8 mouse cellular contexts compared by ENCODE assay signal in the genomic region with DNA sequence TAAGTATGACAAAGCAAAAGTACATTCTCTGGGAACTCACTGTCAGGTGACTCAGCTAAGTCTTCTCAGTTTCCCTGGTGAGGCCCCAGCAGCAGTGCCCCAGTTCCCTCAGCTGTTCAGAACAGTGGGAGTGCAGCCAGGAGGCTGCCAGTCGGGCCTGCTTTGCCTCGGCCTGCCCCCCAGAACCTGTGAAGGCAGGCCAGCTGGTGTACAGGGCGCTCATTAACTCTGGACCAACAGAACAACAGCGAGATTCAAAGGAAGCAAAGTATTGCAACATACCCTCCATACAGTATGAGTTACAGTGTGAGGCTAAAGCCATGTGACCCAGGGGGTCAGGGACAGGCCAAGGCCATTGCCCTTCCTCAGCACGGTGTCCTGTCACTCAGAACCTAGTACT. TPM values are rescaled to one million over a fixed set of nuclear protein-coding genes. Genes with fewer than 3 reads are reported as not detected.
DNase-seq lines count a peak whose midpoint lies in the region; TF ChIP-seq lines count a peak whose summit lies in the region.

No protein-coding gene starts in this region.

- no peaks in the 10 kb centered on the region for H3K4me1 ChIP-seq in MEL (ENCODE audit: control insufficient read depth in 1 of 2, insufficient read depth in 2 of 2, low read length in 2 of 2)
- H3K4me1 ChIP-seq in embryonic fibroblast, embryonic 13.5 days (ENCODE audit: control insufficient read depth, insufficient read depth, low read length): peaks cover 4% of the 10 kb centered on the region; the same call in 1 of the 2 replicates
- no peaks in the 10 kb centered on the region for H3K4me1 ChIP-seq in midbrain, embryonic 10.5 days

- no peak overlapping the region for H3K27ac ChIP-seq in MEL (ENCODE audit: control insufficient read depth, low read depth, low read length)
- H3K27ac ChIP-seq in embryonic fibroblast, embryonic 13.5 days (ENCODE audit: insufficient read depth, low read length): peak overlapping the region; percentile 55; the same call in 1 of the 2 replicates
- no peak overlapping the region for H3K27ac ChIP-seq in midbrain, embryonic 10.5 days (replicated peaks)

- intact Hi-C loops in heart, postnatal 36 days (cut with DNase I): no loop called here
- intact Hi-C loops in left cerebral cortex, postnatal 4 days (cut with DNase I): no loop called here

- WGBS in midbrain, embryonic 10.5 days: 91% methylated on average over 5 of the region's 5 CpGs

- peaks cover 0 to 2% of the 10 kb centered on the region in 2 experiments; a peak in 1 of 4 replicates for H3K36me3 ChIP-seq in MEL (ENCODE audit: control insufficient read depth in 1 of 2, insufficient read depth in 2 of 2, low read length in 2 of 2)
- peaks cover 71% of the 10 kb centered on the region for H3K36me3 ChIP-seq in midbrain, embryonic 10.5 days

- DNase-seq in cerebellum, adult 18-20 months: peak; percentile 16 to 24
- no peak for DNase-seq in cerebellum, adult 8-10 months
- no peak for DNase-seq in MEL (ENCODE audit: low read depth, low spot score)
- peak; percentile 36 to 48 for DNase-seq in heart, postnatal 36 days
- peak; percentile 45 for DNase-seq in left cerebral cortex, postnatal 4 days
- DNase-seq in right cerebral cortex, postnatal 10 days (ENCODE audit: low spot score in 2 of 2): peak; percentile 82 to 85
- DNase-seq in midbrain, embryonic 10.5 days (ENCODE audit: low spot score): no peak

- no peaks in the 10 kb centered on the region for H3K79me2 ChIP-seq in MEL (ENCODE audit: control insufficient read depth, insufficient read depth, low read length, poor library complexity)

- no peak for TF ChIP-seq EP300 in MEL (IDR thresholded peaks at IDR 0.05; ENCODE audit: low read depth in 1 of 2, low read length in 2 of 2)

- H3K9me3 ChIP-seq in MEL (replicated peaks; ENCODE audit: insufficient read depth, low read length): no peaks in the 10 kb centered on the region
- no peaks in the 10 kb centered on the region for H3K9me3 ChIP-seq in midbrain, embryonic 10.5 days (replicated peaks)

- H3K27me3 ChIP-seq in MEL (ENCODE audit: control insufficient read depth in 1 of 2, insufficient read depth in 2 of 2, low read length in 2 of 2): no peaks in the 10 kb centered on the region
- no peaks in the 10 kb centered on the region for H3K27me3 ChIP-seq in midbrain, embryonic 10.5 days (ENCODE audit: low read depth, poor library complexity, severe bottlenecking)

- no peak for TF ChIP-seq CTCF in MEL (IDR thresholded peaks at IDR 0.05 in 2 of 3, conservative IDR thresholded peaks at IDR 0.05 in 1 of 3; ENCODE audit: control insufficient read depth in 1 of 3, insufficient read depth in 1 of 3, low read depth in 2 of 3, low read length in 3 of 3, poor library complexity in 1 of 3, severe bottlenecking in 1 of 3)
- no peak for TF ChIP-seq CTCF in embryonic fibroblast, embryonic 13.5 days (IDR thresholded peaks at IDR 0.05; ENCODE audit: borderline replicate concordance, insufficient read depth, low read length)

- TF ChIP-seq POLR2A in MEL (IDR thresholded peaks at IDR 0.05; ENCODE audit: control insufficient read depth in 1 of 2, insufficient read depth in 1 of 2, low read depth in 1 of 2, low read length in 2 of 2, poor library complexity in 1 of 2): no peak
- TF ChIP-seq POLR2A in embryonic fibroblast, embryonic 13.5 days (IDR thresholded peaks at IDR 0.05; ENCODE audit: low read depth, low read length): no peak

- no peak for TF ChIP-seq RAD21 in MEL (IDR thresholded peaks at IDR 0.05; ENCODE audit: low read depth, low read length)

- no peak overlapping the region for H3K9ac ChIP-seq in MEL (ENCODE audit: control insufficient read depth, low read depth, low read length, poor library complexity, severe bottlenecking)

- no peak overlapping the region for H3K4me3 ChIP-seq in MEL (ENCODE audit: control insufficient read depth in 1 of 2, insufficient read depth in 1 of 2, low read depth in 2 of 2, low read length in 2 of 2)
- H3K4me3 ChIP-seq in embryonic fibroblast, embryonic 13.5 days (ENCODE audit: insufficient read depth, low read length): no peak overlapping the region
- H3K4me3 ChIP-seq in midbrain, embryonic 10.5 days: no peak overlapping the region

TF ChIP-seq in MEL, 35 proteins besides CTCF, POLR2A, EP300 and RAD21:
- no peak for TF ChIP-seq KAT2A (conservative IDR thresholded peaks at IDR 0.05; ENCODE audit: low read depth, low read length)
- TF ChIP-seq HCFC1 (IDR thresholded peaks at IDR 0.05; ENCODE audit: low read depth, low read length): no peak
- no peak for TF ChIP-seq POLR2AphosphoS2 (IDR thresholded peaks at IDR 0.05; ENCODE audit: low read length)
- TF ChIP-seq JUND (IDR thresholded peaks at IDR 0.05; ENCODE audit: low read depth, low read length): no peak
- no peak for TF ChIP-seq GATA1 (IDR thresholded peaks at IDR 0.05; ENCODE audit: low read depth, low read length)
- no peak for TF ChIP-seq SIN3A (IDR thresholded peaks at IDR 0.05; ENCODE audit: low read length)
- 0 out of 2 replicates have a peak, but pooled peaks have one; percentile 11 for TF ChIP-seq ETS1 (IDR thresholded peaks at IDR 0.05; ENCODE audit: low read depth, low read length)

RNA-seq across cellular contexts. Expression of a gene that starts 28.7 kb away (rescaled TPM):
- 20.9 and 23.2 TPM in 2 replicates for total RNA-seq in MEL (2012; rRNA removed)
- polyA plus RNA-seq in MEL (2012; ENCODE audit: insufficient read depth in 1 of 2, insufficient read length in 2 of 2, low read depth in 1 of 2, low replicate concordance in 2 of 2, missing spikeins in 1 of 2): 10 to 100 TPM in 1 of 2 experiments, not detected in 1; 23.7 TPM
- polyA plus RNA-seq in embryonic fibroblast, embryonic 13.5 days (2011; ENCODE audit: insufficient read length, low read depth, missing spikeins): 46.2 and 59.6 TPM in 2 replicates
- total RNA-seq in heart, postnatal 36 days (2021): 10 to 100 TPM; 24.1 to 28.1 TPM
- 10 to 100 TPM; 43.8 to 50.6 TPM for total RNA-seq in left cerebral cortex, postnatal 4 days (2021)
- 63.4 and 64.3 TPM in 2 replicates for polyA plus RNA-seq in midbrain, embryonic 10.5 days (2016; fragmentation: Nextera tagmentation; extraction: Ambion mirVana)

Comparison
In these comparisons a context has a peak if more than half of its experiments do, and no peak if none do; other contexts are left out.
1. DNase-seq: peak in cerebellum, adult 18-20 months (2 of 2), heart, postnatal 36 days (2 of 2), left cerebral cortex, postnatal 4 days (single experiment) and right cerebral cortex, postnatal 10 days (2 of 2); none in cerebellum, adult 8-10 months (single experiment), MEL (single experiment) and midbrain, embryonic 10.5 days (single experiment).